Mouse (Mus musculus): ENCODE results near the gene Chrnb4.

DNA sequence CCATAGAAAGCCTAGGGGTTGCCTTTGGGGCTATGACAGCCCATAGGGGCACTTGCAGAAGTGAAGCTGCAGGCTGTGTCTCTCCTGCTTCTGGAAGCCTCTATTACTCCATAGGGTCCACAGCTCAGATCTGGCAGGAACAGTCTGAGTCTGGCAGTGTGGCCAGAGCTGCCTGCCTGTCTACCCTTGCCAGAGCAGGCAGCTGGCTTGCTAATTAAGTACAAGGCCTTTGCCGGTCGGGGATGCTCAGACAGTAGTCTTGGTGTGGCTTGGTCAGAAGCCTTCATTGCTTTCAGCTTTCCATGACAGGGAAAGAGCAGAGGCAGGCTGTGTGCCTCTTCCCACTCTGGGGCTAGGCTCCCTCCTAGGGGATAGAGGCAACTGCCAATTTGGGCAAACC lies 7.2 kb downstream of the Chrnb4 start:
- TF ChIP-seq CTCF (IDR thresholded peaks at IDR 0.05; ENCODE audit: low read depth, low read length) (no peak), POLR2A (IDR thresholded peaks at IDR 0.05; ENCODE audit: borderline replicate concordance, low read depth, low read length) (no peak)
